Mouse (Mus musculus) erythroblast, embryonic 14.5 days (primary cell): ENCODE measurements around the gene Gsap. TPM values are rescaled to one million over a fixed set of nuclear protein-coding genes. Genes with fewer than 3 reads are reported as not detected.
A peak's percentile ranks its signal among the peaks of the same experiment; 100 is the strongest.

ENCODE experiments used
- H3K27me3 ChIP-seq: 2 replicates; pipeline ENCODE4 v1.6.1; 2012; ENCODE audit warnings: inconsistent platforms; ENCODE audit not compliant: control insufficient read depth
- H3K36me3 ChIP-seq: 2 replicates; pipeline ENCODE4 v1.6.1; 2012; ENCODE audit warnings: mild to moderate bottlenecking, inconsistent platforms; ENCODE audit not compliant: control insufficient read depth
- H3K4me1 ChIP-seq: 2 replicates; pipeline ENCODE4 v1.6.1; 2012; ENCODE audit warnings: inconsistent platforms; ENCODE audit not compliant: control insufficient read depth
- H3K4me3 ChIP-seq: replicated peaks from 2 replicates; pipeline ENCODE3; 2012; ENCODE audit warnings: moderate library complexity, mild to moderate bottlenecking, inconsistent platforms
- H3K9me3 ChIP-seq: 2 replicates; pipeline ENCODE4 v1.6.1; 2012; ENCODE audit warnings: low read length, inconsistent platforms, mixed read lengths; ENCODE audit not compliant: control insufficient read depth
- GATA1 ChIP-seq: IDR thresholded peaks from 2 replicates; pipeline ENCODE4 v1.6.1; 2012; ENCODE audit warnings: low read length, inconsistent platforms, mixed read lengths
- TAL1 ChIP-seq: IDR thresholded peaks from 3 replicates; pipeline ENCODE4 v1.6.1; 2012; ENCODE audit warnings: low read length, inconsistent platforms, mixed read lengths
- polyA plus RNA-seq: library from polyadenylated mRNA; stranded (reverse); fragments of >175 nt; gene quantifications from 2 replicates; pipeline ENCODE4 v1.2.3, GENCODE M21; 2012

Gene Gsap
- polyA plus RNA-seq, 1 experiment, result 0.03 TPM

DNA sequence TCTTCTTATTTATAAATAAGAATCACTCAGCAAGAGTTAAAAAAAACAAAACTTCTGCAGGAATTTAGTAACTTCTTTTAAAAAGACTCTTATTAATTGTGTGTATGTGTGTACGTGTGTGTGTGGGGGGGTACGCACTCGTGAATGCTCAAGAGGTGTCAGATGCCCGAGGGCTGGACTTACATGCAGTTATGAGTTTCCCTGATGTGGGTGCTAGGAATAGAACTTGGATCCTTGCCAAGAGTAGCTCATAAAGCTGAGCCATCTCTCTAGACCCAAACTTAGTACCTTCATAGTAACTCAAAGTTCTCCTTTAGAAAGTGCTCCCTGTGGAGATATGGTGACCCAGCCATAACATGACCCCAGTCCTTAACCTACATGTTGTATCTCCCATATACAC lies 20.0 kb downstream of the Gsap start:
- TF ChIP-seq TAL1 (no peak), GATA1 (no peak)
- H3K4me1 ChIP-seq, result no peaks in the 10 kb centered on the region
- no peaks in the 10 kb centered on the region for H3K9me3 ChIP-seq
- H3K4me3 ChIP-seq, result no peak overlapping the region
- H3K36me3 ChIP-seq, result no peaks in the 10 kb centered on the region
- no peaks in the 10 kb centered on the region for H3K27me3 ChIP-seq

DNA sequence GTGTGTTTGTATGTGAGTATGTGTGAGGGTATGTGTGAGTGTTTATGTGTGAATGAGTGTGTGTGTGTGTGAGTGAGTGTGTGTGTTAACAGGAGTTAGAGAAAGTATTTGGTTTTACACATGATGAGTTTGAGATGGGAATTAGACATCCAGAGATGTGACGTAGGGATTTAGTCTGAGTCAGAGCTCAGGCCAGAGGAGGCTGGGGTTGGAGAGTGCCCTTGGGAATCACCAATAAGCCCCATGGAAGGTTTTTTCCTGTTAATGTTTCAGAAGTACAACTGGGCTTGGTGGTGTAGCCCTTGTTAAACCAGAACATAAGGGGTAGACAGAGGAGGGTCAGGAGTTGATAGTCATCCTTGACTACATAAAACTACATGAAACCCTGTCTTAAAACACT lies 25.4 kb downstream of the Gsap start:
- H3K27me3 ChIP-seq, result no peaks in the 10 kb centered on the region
- TF ChIP-seq TAL1, result no peak
- H3K4me1 ChIP-seq, result peaks cover 5% of the 10 kb centered on the region
- H3K4me3 ChIP-seq, result no peak overlapping the region
- no peaks in the 10 kb centered on the region for H3K9me3 ChIP-seq
- no peaks in the 10 kb centered on the region for H3K36me3 ChIP-seq

DNA sequence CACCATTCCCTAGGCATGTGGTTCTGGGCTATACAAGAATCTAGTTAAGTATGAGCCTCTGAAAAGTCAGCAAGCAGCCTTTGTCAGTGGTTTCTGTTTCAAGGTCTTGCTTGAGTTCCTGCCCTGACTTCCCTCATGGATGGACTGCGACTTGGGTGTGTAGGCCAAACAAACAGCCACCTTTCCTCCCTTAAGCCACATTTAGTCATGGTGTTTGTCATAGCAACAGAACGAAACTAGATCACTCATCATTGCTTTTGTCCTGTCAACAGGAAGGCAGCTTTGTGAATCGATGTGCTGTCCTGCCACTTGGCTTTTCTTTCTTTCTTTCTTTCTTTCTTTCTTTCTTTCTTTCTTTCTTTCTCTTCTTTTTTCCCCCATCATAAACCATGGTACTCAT lies 26.9 kb downstream of the Gsap start:
- Histone ChIP-seq H3K4me3 (no peak overlapping the region), H3K4me1 (peaks cover 20% of the 10 kb centered on the region)
- TF ChIP-seq TAL1, result no peak
- TF ChIP-seq GATA1, result no peak

DNA sequence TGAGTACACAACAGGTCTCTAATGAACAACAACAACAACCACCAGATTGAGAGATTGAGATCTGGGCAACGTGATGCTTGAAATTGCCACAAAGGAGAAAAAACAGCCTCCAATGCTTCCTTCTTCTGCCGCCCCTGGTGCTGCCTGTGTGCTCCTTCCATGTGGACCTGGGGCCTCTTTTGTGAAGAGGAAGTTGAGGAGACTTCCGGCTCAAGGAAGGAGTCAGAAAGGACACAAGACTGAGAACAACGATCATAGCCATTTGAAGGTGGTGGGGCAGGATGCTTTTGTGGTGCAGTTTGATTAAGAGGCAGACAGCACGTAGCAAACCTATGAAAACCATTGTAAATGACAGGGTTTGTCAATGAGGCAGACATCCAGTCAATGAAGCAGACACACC lies 27.7 kb downstream of the Gsap start:
- Histone ChIP-seq H3K36me3 (no peaks in the 10 kb centered on the region), H3K9me3 (no peaks in the 10 kb centered on the region), H3K4me3 (no peak overlapping the region), H3K27me3 (no peaks in the 10 kb centered on the region), H3K4me1 (peaks cover 28% of the 10 kb centered on the region)
- TF ChIP-seq GATA1, result no peak
- TF ChIP-seq TAL1, result no peak

More for the DNA sequence above, 26.9 kb downstream of the Gsap start:
- H3K36me3 ChIP-seq, result no peaks in the 10 kb centered on the region
- no peaks in the 10 kb centered on the region for H3K27me3 ChIP-seq
- no peaks in the 10 kb centered on the region for H3K9me3 ChIP-seq

DNA sequence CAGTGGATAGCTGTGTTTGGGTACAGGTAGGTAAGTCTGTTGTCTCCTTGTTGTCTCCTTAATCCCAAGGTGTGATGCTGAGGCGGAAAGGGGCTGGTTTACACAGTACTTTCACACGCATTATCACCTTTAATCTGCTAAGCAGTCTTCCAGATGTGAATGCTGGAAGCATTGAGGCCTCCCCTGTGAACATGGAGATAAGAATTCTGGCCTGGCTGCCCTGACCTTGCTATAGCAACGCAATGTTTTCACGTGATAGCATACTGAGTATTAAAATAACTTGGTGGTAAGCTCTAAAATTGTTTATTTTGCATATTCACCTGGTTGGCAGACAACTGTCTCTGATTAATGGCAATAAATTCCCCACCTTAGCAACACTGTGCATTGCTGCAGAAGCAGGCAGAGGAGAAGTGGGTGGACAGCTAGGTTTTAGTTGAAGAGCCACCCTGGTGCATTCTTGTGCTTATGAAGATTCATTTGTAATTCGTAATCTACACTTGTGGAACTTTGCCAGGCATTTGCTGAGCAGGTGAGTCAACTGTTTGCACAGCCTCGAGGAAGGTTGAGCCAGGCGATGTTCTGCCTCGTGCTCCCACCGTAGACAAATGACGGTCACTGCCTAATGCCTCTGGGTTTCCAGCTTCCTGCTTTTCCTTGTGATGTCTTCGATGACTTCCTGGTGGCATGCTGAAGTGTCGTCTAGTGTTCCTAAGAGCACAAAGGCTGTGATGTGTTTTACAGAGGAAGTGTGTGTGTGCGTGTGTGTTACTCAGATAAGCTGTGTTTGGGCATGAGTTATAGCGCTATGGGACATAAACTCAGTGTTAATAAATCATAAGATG lies 31.6 kb downstream of the Gsap start:
- TF ChIP-seq TAL1 (peak; percentile 20; the same call in 2 of the 3 replicates), GATA1 (no peak)
- no peaks in the 10 kb centered on the region for H3K36me3 ChIP-seq
- H3K4me3 ChIP-seq, result no peak overlapping the region
- peaks cover 30% of the 10 kb centered on the region for H3K4me1 ChIP-seq
- no peaks in the 10 kb centered on the region for H3K27me3 ChIP-seq
- H3K9me3 ChIP-seq, result no peaks in the 10 kb centered on the region

DNA sequence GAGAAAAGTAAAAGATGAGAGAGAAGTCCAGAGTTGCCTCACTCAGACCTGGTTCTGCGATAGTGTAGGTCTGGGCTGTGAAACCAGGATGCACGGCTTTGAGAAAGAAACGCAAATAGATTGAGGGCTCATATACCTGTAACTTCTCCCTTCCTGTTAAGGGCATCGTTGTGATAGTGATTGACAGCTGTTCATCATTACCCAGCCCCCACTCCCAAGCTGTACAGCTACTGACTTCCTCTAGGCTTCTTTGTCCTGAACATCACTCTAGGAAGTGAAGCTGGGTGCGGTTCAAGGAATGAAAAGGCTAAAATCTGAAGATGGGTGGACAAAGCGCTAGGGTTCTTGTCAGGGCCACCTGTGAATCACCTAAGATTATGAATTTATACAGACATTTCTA lies 46.8 kb downstream of the Gsap start:
- Histone ChIP-seq H3K4me3 (no peak overlapping the region), H3K36me3 (no peaks in the 10 kb centered on the region), H3K4me1 (no peaks in the 10 kb centered on the region), H3K27me3 (no peaks in the 10 kb centered on the region), H3K9me3 (no peaks in the 10 kb centered on the region)
- TF ChIP-seq TAL1 (no peak), GATA1 (no peak)

DNA sequence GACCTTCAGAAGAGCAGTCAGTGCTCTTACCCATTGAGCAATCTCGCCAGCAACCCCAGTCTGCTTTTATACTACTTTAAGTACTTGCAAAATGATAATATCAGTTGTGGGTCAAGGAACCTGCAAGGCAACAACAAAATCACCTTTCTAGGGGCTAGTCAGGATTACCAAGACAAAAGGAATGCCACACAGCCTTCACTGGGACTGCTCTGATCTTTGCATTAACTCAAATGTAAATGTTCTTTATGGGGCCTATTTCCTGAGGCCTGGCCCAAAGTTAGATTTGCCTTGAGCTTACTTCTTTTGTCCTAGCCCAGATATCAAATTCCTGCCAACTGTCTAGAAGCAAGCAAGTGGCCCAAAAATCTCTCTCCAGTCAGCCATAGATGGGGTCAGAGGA lies 58.5 kb downstream of the Gsap start:
- H3K4me1 ChIP-seq, result no peaks in the 10 kb centered on the region
- H3K9me3 ChIP-seq, result no peaks in the 10 kb centered on the region
- H3K36me3 ChIP-seq, result no peaks in the 10 kb centered on the region

DNA sequence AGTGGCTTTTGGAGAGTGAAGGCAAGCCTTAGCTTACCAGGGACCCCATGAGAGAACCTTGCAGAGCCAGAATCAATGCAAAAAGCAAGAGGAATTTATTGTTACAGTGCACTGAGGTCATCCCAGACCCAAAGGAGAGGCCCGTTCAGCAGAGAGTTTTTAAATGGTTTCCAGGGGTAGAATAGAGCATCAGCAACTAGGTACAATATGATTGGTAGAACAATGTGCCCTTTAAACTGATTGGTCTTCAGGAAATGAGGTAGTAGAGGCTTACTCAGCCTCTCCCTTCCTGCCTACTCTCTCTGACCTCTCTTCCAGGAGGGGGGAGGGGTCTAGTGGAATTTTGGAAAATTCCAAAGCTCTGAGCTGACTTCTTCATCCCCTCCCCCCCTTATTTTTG lies 59.2 kb downstream of the Gsap start:
- no peak overlapping the region for H3K4me3 ChIP-seq
- TF ChIP-seq TAL1, result no peak
- no peaks in the 10 kb centered on the region for H3K36me3 ChIP-seq
- H3K4me1 ChIP-seq, result no peaks in the 10 kb centered on the region
- no peaks in the 10 kb centered on the region for H3K27me3 ChIP-seq
- H3K9me3 ChIP-seq, result no peaks in the 10 kb centered on the region

More for the DNA sequence above, 58.5 kb downstream of the Gsap start:
- H3K27me3 ChIP-seq, result no peaks in the 10 kb centered on the region
- TF ChIP-seq TAL1, result no peak
- no peak for TF ChIP-seq GATA1
- no peak overlapping the region for H3K4me3 ChIP-seq

DNA sequence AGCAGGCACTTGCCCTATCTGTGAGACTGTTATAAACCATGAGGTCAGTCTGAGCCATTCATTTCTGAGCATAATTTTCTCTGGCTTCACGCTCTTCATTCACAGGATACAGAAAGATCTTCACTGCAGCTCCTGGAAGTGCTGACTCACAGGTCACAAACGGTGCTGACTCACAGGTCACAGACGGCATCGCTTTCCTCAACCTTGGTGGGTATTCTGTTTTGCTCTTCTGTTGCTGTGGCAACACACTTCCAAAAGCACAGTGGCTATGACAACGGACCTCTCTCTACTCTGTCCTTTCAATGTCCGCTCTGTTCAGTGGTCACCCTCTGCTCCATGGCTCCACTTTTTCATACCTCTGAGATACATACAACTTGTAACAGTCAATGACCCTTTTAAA lies 60.7 kb downstream of the Gsap start:
- Histone ChIP-seq H3K4me3 (no peak overlapping the region), H3K9me3 (no peaks in the 10 kb centered on the region), H3K36me3 (no peaks in the 10 kb centered on the region), H3K27me3 (no peaks in the 10 kb centered on the region), H3K4me1 (no peaks in the 10 kb centered on the region)
- no peak for TF ChIP-seq GATA1
- no peak for TF ChIP-seq TAL1

DNA sequence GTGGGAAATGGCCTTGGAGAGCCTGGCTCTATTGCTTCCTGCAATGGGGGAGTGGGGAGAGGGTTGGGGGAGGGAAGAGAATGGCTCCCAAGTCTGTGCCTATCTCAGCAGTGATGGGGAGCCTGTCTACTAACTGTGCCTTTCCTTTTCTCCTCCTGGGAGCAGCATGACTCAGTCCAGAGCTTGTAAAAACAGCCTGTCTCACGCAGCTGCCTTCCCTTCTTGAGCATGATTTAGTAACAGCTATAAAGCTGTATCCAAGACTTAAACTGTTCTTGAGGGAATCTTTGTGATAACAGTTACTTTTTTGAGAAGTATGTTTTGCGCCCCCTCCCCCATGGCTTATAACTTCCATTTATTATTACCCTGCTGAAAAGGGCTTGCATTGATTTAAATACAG lies 61.9 kb downstream of the Gsap start:
- no peaks in the 10 kb centered on the region for H3K27me3 ChIP-seq
- no peaks in the 10 kb centered on the region for H3K36me3 ChIP-seq
- no peak overlapping the region for H3K4me3 ChIP-seq
- H3K4me1 ChIP-seq, result no peaks in the 10 kb centered on the region
- no peaks in the 10 kb centered on the region for H3K9me3 ChIP-seq
- TF ChIP-seq GATA1 (no peak), TAL1 (no peak)
